Mouse (Mus musculus) liver, postnatal 0 days (tissue): Measurements from ENCODE around the gene Gm36176.
"Not testable (repeated sequence)": the region's sequence is repeated elsewhere in the genome, so short reads cannot be mapped to it uniquely, and the experiment has no call there.

Experiments
- CTCF ChIP-seq: sonication (generic); IDR thresholded peaks from 2 replicates; pipeline ENCODE4 v1.5.1; 2016; ENCODE audit warnings: antibody characterized with exemption, low read depth
- EP300 ChIP-seq: IDR thresholded peaks from 2 replicates; pipeline ENCODE4 v1.6.1; 2016; ENCODE audit warnings: antibody characterized with exemption, low read depth, mild to moderate bottlenecking

GRCm38 (mm10) chr10:77798164-77798920 lies 48.3 kb upstream of the Gm36176 start:
- not testable (repeated sequence) for TF ChIP-seq CTCF, EP300
